Mouse (Mus musculus) hindbrain, postnatal 0 days (tissue): Measurements from ENCODE around the gene Ifna14. TPM values are rescaled to one million over a fixed set of nuclear protein-coding genes. Genes with fewer than 3 reads are reported as not detected.

Experiments used
- ATAC-seq: fragments of 200-750 bp; cut with Nextera tagmentation; 2 replicates; pipeline ENCODE4 v1.8.0; 2017; ENCODE audit warnings: mild to moderate bottlenecking, moderate TSS enrichment, moderate library complexity
- DNase-seq: peaks from one replicate; pipeline ENCODE4 v3.0.0-alpha.2; 2015; ENCODE audit warnings: low spot score
- H3K27ac ChIP-seq: fragments of 300-500 bp; sonication (generic); 2 replicates; pipeline ENCODE4 v1.5.1; 2014; ENCODE audit warnings: mild to moderate bottlenecking
- H3K27me3 ChIP-seq: fragments of 300-500 bp; sonication (generic); 2 replicates; pipeline ENCODE4 v1.6.1; 2014; ENCODE audit warnings: low read length, mixed read lengths; ENCODE audit not compliant: insufficient read depth
- H3K36me3 ChIP-seq: fragments of 300-500 bp; sonication (generic); 2 replicates; pipeline ENCODE4 v1.6.1; 2014; ENCODE audit warnings: low read length, mixed read lengths; ENCODE audit not compliant: insufficient read depth
- H3K4me1 ChIP-seq: fragments of 300-500 bp; sonication (generic); 2 replicates; pipeline ENCODE4 v1.6.1; 2014; ENCODE audit warnings: antibody characterized with exemption, low read length, mixed read lengths; ENCODE audit not compliant: insufficient read depth
- H3K4me2 ChIP-seq: fragments of 300-500 bp; sonication (generic); 2 replicates; pipeline ENCODE4 v1.6.1; 2014; ENCODE audit warnings: low read depth, mild to moderate bottlenecking, low read length, moderate library complexity, mixed read lengths
- H3K4me3 ChIP-seq: fragments of 300-500 bp; sonication (generic); 2 replicates; pipeline ENCODE4 v1.5.1; 2014; ENCODE audit warnings: low read length
- H3K9ac ChIP-seq: fragments of 300-500 bp; sonication (generic); replicated peaks from 2 replicates; pipeline ENCODE4 v1.6.1; 2014; ENCODE audit warnings: mild to moderate bottlenecking, low read length, moderate library complexity, mixed read lengths
- H3K9me3 ChIP-seq: fragments of 300-500 bp; sonication (generic); 2 replicates; pipeline ENCODE4 v1.6.1; 2016; ENCODE audit warnings: low read length, mixed read lengths
- CTCF ChIP-seq: IDR thresholded peaks from 2 replicates; pipeline ENCODE4 v1.5.1; 2016; ENCODE audit warnings: antibody characterized with exemption, control low read depth, low read depth
- WGBS: fragments of 180-500 bp; shearing (Covaris S2); extraction: QIAGEN DNeasy Blood & Tissue Kit; methylation state at CpG from one replicate; pipeline ENCODE4 v1.1.7; 2014; 5-methylcytosine and 5-hydroxymethylcytosine counted together
- polyA plus RNA-seq: library from polyadenylated mRNA; unstranded; fragments of >200 nt; fragmentation: Nextera tagmentation; extraction: Ambion mirVana; gene quantifications from 2 replicates; pipeline ENCODE4 v1.2.1, GENCODE M21; 2015
- total RNA-seq: library from RNA; depleted of rRNA; stranded (reverse); fragments of >200 nt; gene quantifications from 2 replicates; pipeline ENCODE4 v1.2.3, GENCODE M21; 2014

Ifna14 gene
- total and polyA plus RNA-seq, 2 experiments from 2014 or later = not detected

DNA sequence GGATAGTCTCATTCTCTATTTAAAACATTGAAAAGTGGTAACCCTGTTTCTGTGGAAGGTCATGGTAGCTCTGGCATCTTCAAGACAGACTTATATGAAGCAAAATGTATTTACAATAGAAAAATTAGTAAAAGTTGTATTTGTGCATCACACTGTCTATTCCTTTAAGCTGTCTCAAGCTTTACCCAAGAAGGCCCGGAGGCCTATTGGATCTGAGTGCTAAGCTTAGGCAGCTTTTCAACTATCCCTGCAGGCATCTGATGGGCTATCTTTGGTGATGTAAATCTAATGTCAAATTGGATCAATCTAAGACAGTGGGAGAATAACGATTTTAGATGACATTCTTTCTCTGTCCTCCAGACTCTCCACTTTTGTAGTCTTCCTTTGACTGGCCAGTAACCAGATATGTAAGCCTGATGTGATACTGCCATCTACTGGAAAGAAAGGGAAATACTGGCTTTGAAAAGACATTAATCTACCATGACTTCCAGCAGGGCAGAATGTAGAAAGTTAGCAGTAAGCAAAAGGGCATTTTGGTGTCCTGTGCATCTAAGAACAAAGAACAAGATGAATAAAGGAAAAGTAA is 27.9 kb downstream of the Ifna14 start:
- Histone ChIP-seq H3K9ac (no peak overlapping the region), H3K27ac (no peak overlapping the region), H3K4me1 (no peaks in the 10 kb centered on the region), H3K9me3 (no peaks in the 10 kb centered on the region), H3K4me2 (no peak overlapping the region), H3K36me3 (no peaks in the 10 kb centered on the region), H3K4me3 (no peak overlapping the region), H3K27me3 (no peaks in the 10 kb centered on the region; the same call in 1 of the 2 replicates)
- 38% methylated on average over 2 of the region's 2 CpGs for WGBS
- peak; percentile 84 for ATAC-seq
- peak; percentile 94 for TF ChIP-seq CTCF
- DNase-seq = peak; percentile 87

DNA sequence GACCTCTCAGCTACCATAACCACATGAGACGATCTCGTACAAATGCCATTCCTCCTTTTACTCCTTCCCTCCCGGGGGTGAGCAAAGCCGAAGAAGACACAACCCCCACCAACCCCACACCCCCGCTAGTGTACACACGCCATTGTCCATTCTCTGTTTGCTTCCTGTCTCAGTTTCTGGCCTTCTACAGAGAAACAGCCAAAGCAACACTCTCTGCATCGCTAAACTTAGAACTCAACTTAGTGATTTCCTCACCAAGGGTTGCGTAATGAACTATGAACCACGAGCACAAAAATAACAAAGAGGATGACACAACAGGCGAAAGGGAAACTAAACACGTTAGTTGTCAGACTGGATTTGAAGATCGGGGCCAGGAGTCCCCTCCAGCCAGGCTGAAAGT is 34.3 kb downstream of the Ifna14 start:
- no peak for TF ChIP-seq CTCF
- H3K36me3 ChIP-seq = no peaks in the 10 kb centered on the region
- no peaks in the 10 kb centered on the region for H3K27me3 ChIP-seq
- no peak overlapping the region for H3K9ac ChIP-seq
- H3K4me3 ChIP-seq = no peak overlapping the region
- H3K4me2 ChIP-seq = no peak overlapping the region
- H3K27ac ChIP-seq = no peak overlapping the region
- no peak for ATAC-seq
- no peak for DNase-seq
- no peaks in the 10 kb centered on the region for H3K9me3 ChIP-seq
- H3K4me1 ChIP-seq = no peaks in the 10 kb centered on the region
- 76% methylated on average over 12 of the region's 12 CpGs for WGBS

DNA sequence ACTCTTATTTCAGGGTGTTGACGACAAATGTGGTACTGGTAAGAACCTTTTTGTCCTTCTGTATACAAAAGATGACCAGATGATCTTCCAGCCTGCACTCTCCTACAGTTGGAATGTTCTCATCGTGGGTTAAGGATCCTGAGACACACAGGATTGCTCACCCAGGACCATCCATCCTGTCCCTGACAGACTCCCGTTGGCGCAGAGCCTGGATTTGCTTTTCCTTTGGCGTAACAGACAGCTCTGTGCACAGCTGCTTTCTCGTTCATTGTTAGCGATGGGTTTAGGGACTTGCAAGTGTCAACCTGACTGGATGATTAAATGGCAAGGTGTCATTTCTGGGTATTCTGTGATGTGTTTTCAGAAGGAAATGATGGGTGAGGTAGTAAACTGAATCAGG is 35.0 kb downstream of the Ifna14 start:
- DNase-seq = peak; percentile 46
- no peak for TF ChIP-seq CTCF

DNA sequence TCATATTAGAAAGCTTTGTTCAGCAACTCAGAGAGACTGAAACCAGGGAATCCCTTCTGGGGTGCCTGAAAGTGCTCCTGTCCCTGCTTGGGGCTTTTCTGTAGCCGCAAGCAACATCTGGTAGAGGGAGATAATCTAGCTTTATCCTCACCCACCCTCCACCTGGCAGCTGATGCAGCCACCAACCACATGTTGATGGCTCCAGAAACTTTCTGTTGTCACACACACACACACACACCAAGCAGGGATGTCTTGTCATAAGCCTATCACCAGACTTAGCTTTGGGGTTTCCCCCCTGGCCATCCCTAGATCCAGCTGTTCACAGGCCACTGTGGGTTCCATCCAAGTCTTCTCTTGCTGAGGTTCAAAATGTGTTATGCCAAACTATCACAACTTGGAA is 35.9 kb downstream of the Ifna14 start:
- 50% methylated on average over 1 of the region's 1 CpGs for WGBS
- H3K9ac ChIP-seq = no peak overlapping the region

More for the DNA sequence above, 35.0 kb downstream of the Ifna14 start:
- Histone ChIP-seq H3K9me3 (no peaks in the 10 kb centered on the region), H3K4me2 (no peak overlapping the region), H3K36me3 (no peaks in the 10 kb centered on the region), H3K27ac (no peak overlapping the region), H3K4me1 (no peaks in the 10 kb centered on the region), H3K9ac (no peak overlapping the region), H3K27me3 (no peaks in the 10 kb centered on the region), H3K4me3 (no peak overlapping the region)
- WGBS = 54% methylated on average over 7 of the region's 7 CpGs
- no peak for ATAC-seq

DNA sequence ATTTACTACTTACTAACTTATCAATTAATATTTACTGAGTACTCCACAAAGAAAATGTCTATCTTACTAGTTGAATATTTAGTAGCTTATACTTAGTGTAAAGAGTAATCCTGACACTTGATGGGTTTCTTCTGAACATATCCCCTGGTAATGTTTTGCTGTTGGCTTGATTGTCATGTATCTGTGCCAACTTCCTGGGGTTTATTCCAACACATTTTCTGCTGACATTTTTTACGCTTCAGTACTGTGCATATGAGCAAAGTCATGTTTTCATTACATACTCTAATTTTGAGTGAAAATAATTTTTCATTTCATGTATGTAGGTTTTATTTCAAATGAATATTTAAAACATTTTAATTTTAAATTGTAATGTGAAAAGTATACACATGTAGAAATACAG is 36.7 kb downstream of the Ifna14 start:
- ATAC-seq (no peak), DNase-seq (peak; percentile 45)
- H3K4me1 ChIP-seq = no peaks in the 10 kb centered on the region
- WGBS = 54% methylated on average over 1 of the region's 1 CpGs
- no peak overlapping the region for H3K27ac ChIP-seq
- no peak for TF ChIP-seq CTCF
- no peaks in the 10 kb centered on the region for H3K9me3 ChIP-seq
- H3K9ac ChIP-seq = no peak overlapping the region
- no peaks in the 10 kb centered on the region for H3K36me3 ChIP-seq
- no peak overlapping the region for H3K4me2 ChIP-seq
- no peaks in the 10 kb centered on the region for H3K27me3 ChIP-seq
- H3K4me3 ChIP-seq = no peak overlapping the region

More for the DNA sequence above, 35.9 kb downstream of the Ifna14 start:
- no peaks in the 10 kb centered on the region for H3K9me3 ChIP-seq
- H3K4me1 ChIP-seq = no peaks in the 10 kb centered on the region
- H3K27ac ChIP-seq = no peak overlapping the region
- H3K36me3 ChIP-seq = no peaks in the 10 kb centered on the region
- TF ChIP-seq CTCF = no peak
- ATAC-seq = no peak
- H3K4me3 ChIP-seq = no peak overlapping the region
- DNase-seq = no peak
- no peaks in the 10 kb centered on the region for H3K27me3 ChIP-seq
- H3K4me2 ChIP-seq = no peak overlapping the region

DNA sequence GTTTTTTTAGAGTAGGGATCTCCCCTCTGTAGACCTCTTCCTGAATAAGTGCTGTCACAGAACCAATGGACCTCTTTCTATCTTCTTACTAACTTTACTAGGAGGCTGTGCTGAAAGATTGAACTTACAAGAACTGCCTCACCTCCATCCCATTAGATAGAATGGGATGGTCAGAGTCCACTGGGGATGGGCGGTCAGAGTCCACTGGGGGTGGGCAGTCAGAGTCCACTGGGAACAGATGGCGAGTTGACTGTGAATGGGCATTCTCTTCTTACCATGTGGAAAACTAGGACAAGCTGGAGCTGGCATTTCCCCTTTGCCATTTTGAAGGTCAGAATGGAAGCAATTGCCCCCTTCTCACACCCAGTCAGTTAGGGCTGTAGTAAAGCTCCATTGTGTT is 38.1 kb downstream of the Ifna14 start:
- Histone ChIP-seq H3K27me3 (no peaks in the 10 kb centered on the region), H3K36me3 (no peaks in the 10 kb centered on the region), H3K4me1 (no peaks in the 10 kb centered on the region), H3K27ac (no peak overlapping the region), H3K4me3 (no peak overlapping the region), H3K4me2 (no peak overlapping the region), H3K9me3 (no peaks in the 10 kb centered on the region), H3K9ac (no peak overlapping the region)
- no peak for ATAC-seq
- WGBS = 89% methylated on average over 2 of the region's 2 CpGs
- DNase-seq = no peak
- TF ChIP-seq CTCF = no peak

DNA sequence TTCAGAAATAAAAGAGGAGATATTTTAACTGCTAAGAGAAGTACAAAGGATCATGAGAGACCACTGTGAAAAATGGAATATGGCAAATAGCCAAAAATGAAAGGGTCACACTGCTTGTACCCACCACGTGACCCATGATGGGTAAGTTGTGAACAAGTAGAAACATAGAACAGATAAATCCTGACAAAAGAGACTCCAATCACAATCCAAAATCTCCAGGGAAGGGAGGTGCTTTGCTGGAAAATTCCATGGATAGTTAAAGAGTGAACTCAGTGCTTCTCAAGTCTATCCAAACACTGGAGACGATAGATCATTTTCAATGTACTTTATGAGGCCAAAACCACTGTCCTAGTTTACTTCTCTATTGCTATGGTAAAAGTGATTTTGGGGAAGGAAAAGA is 40.7 kb downstream of the Ifna14 start:
- TF ChIP-seq CTCF = no peak
- DNase-seq (no peak), ATAC-seq (no peak)
- Histone ChIP-seq H3K4me1 (no peaks in the 10 kb centered on the region), H3K9ac (no peak overlapping the region), H3K4me2 (no peak overlapping the region), H3K36me3 (no peaks in the 10 kb centered on the region), H3K27ac (no peak overlapping the region), H3K4me3 (no peak overlapping the region), H3K27me3 (no peaks in the 10 kb centered on the region), H3K9me3 (no peaks in the 10 kb centered on the region)
- WGBS = 87% methylated on average over 2 of the region's 2 CpGs
